Mouse (Mus musculus) MEL (cell line): ENCODE data around the gene Ikbke. TPM values are rescaled to one million over a fixed set of nuclear protein-coding genes. Genes with fewer than 3 reads are reported as not detected.

Experiments
- DNase-seq: peaks from one replicate; pipeline ENCODE4 v3.0.0; 2011; ENCODE audit warnings: low read depth, low spot score
- H3K27ac ChIP-seq: 2 replicates; pipeline ENCODE4 v1.5.1; 2012; ENCODE audit warnings: low read depth, mild to moderate bottlenecking, control low read depth, low read length, moderate library complexity; ENCODE audit not compliant: control insufficient read depth
- H3K27me3 ChIP-seq, 2 experiments: fragments of 150-350 bp in 1 of 2; sonication (generic) in 1 of 2; 2 replicates each; pipeline ENCODE4 v1.6.1; 2012; ENCODE audit warnings: low read length in 2 of 2, mild to moderate bottlenecking in 2 of 2, improper control_type of control experiment in 1 of 2, moderate library complexity in 1 of 2; ENCODE audit not compliant: insufficient read depth in 2 of 2, control insufficient read depth in 1 of 2
- H3K36me3 ChIP-seq, 2 experiments: 2 replicates each; pipeline ENCODE4 v1.6.1; 2012 to 2014; ENCODE audit warnings: low read length in 2 of 2, improper control_type of control experiment in 1 of 2, inconsistent platforms in 1 of 2, mild to moderate bottlenecking in 1 of 2; ENCODE audit not compliant: insufficient read depth in 2 of 2, control insufficient read depth in 1 of 2
- H3K4me1 ChIP-seq, 2 experiments: fragments of 150-350 bp in 1 of 2; sonication (generic) in 1 of 2; 2 replicates each; pipeline ENCODE4 v1.6.1; 2012; ENCODE audit warnings: low read length in 2 of 2, improper control_type of control experiment in 1 of 2, mild to moderate bottlenecking in 1 of 2; ENCODE audit not compliant: insufficient read depth in 2 of 2, control insufficient read depth in 1 of 2
- H3K4me3 ChIP-seq, 2 experiments: fragments of 150-350 bp in 1 of 2; sonication (generic) in 1 of 2; 2 replicates each; pipeline ENCODE4 v1.5.1; 2012; ENCODE audit warnings: low read depth in 2 of 2, low read length in 2 of 2, mild to moderate bottlenecking in 2 of 2, moderate library complexity in 2 of 2, control low read depth in 1 of 2, improper control_type of control experiment in 1 of 2; ENCODE audit not compliant: control insufficient read depth in 1 of 2, insufficient read depth in 1 of 2
- H3K79me2 ChIP-seq: 2 replicates; pipeline ENCODE4 v1.6.1; 2012; ENCODE audit warnings: mild to moderate bottlenecking, low read length, moderate library complexity; ENCODE audit not compliant: control insufficient read depth, poor library complexity, insufficient read depth
- H3K9ac ChIP-seq: 2 replicates; pipeline ENCODE4 v1.6.1; 2012; ENCODE audit warnings: low read depth, mild to moderate bottlenecking, control low read depth, low read length, moderate library complexity; ENCODE audit not compliant: control insufficient read depth, poor library complexity, severe bottlenecking
- H3K9me3 ChIP-seq: fragments of 150-350 bp; sonication (generic); replicated peaks from 2 replicates; pipeline ENCODE4 v1.6.1; 2012; ENCODE audit warnings: mild to moderate bottlenecking, low read length, improper control_type of control experiment, moderate library complexity; ENCODE audit not compliant: insufficient read depth
- BHLHE40 ChIP-seq: IDR thresholded peaks from 2 replicates; pipeline ENCODE4 v1.6.1; 2012; ENCODE audit warnings: low read depth, mild to moderate bottlenecking, inconsistent platforms, low read length, improper control_type of control experiment, borderline replicate concordance
- E2F4 ChIP-seq: IDR thresholded peaks from 2 replicates; pipeline ENCODE4 v1.6.1; 2011; ENCODE audit warnings: low read depth, low read length, improper control_type of control experiment, borderline replicate concordance
- ELF1 ChIP-seq: IDR thresholded peaks from 2 replicates; pipeline ENCODE4 v1.6.1; 2014; ENCODE audit warnings: low read depth, mild to moderate bottlenecking, inconsistent platforms, low read length, improper control_type of control experiment, moderate library complexity
- ETS1 ChIP-seq: IDR thresholded peaks from 2 replicates; pipeline ENCODE4 v1.6.1; 2012; ENCODE audit warnings: low read depth, mild to moderate bottlenecking, inconsistent platforms, low read length, improper control_type of control experiment, moderate library complexity
- GABPA ChIP-seq: IDR thresholded peaks from 2 replicates; pipeline ENCODE4 v1.6.1; 2012; ENCODE audit warnings: low read depth, mild to moderate bottlenecking, inconsistent platforms, low read length, improper control_type of control experiment, moderate library complexity
- HCFC1 ChIP-seq: IDR thresholded peaks from 2 replicates; pipeline ENCODE4 v1.6.1; 2012; ENCODE audit warnings: low read depth, mild to moderate bottlenecking, inconsistent platforms, low read length, improper control_type of control experiment, moderate library complexity
- JUND ChIP-seq: IDR thresholded peaks from 2 replicates; pipeline ENCODE4 v1.6.1; 2011; ENCODE audit warnings: low read depth, mild to moderate bottlenecking, improper control_type of control experiment, low read length
- KAT2A ChIP-seq: conservative IDR thresholded peaks from 2 replicates; pipeline ENCODE4 v1.6.1; 2012; ENCODE audit warnings: low read depth, low read length, improper control_type of control experiment, inconsistent platforms
- MAFK ChIP-seq: IDR thresholded peaks from 2 replicates; pipeline ENCODE4 v1.6.1; 2011; ENCODE audit warnings: low read depth, mild to moderate bottlenecking, low read length, improper control_type of control experiment, borderline replicate concordance
- MXI1 ChIP-seq: IDR thresholded peaks from 2 replicates; pipeline ENCODE4 v1.6.1; 2011; ENCODE audit warnings: mild to moderate bottlenecking, low read depth, low read length, improper control_type of control experiment
- MYB ChIP-seq: IDR thresholded peaks from 2 replicates; pipeline ENCODE4 v1.6.1; 2011; ENCODE audit warnings: mild to moderate bottlenecking, low read depth, low read length, improper control_type of control experiment
- POLR2A ChIP-seq, 2 experiments: IDR thresholded peaks; 2 replicates each; pipeline ENCODE4 v1.6.1; 2011 to 2012; ENCODE audit warnings: low read length in 2 of 2, mild to moderate bottlenecking in 2 of 2, control low read depth in 1 of 2, improper control_type of control experiment in 1 of 2, low read depth in 1 of 2, moderate library complexity in 1 of 2; ENCODE audit not compliant: control insufficient read depth in 1 of 2, insufficient read depth in 1 of 2, poor library complexity in 1 of 2
- POLR2AphosphoS2 ChIP-seq: IDR thresholded peaks from 2 replicates; pipeline ENCODE4 v1.6.1; 2011; ENCODE audit warnings: low read length, improper control_type of control experiment
- RAD21 ChIP-seq: IDR thresholded peaks from 2 replicates; pipeline ENCODE4 v1.6.1; 2011; ENCODE audit warnings: mild to moderate bottlenecking, low read depth, low read length, improper control_type of control experiment
- SMC3 ChIP-seq: IDR thresholded peaks from 2 replicates; pipeline ENCODE4 v1.6.1; 2011; ENCODE audit warnings: low read depth, low read length, improper control_type of control experiment
- TAL1 ChIP-seq: IDR thresholded peaks from 2 replicates; pipeline ENCODE4 v1.6.1; 2012; ENCODE audit warnings: mild to moderate bottlenecking, inconsistent platforms, low read length, moderate library complexity, mixed read lengths
- TBP ChIP-seq: IDR thresholded peaks from 2 replicates; pipeline ENCODE4 v1.8.0; 2011; ENCODE audit warnings: low read depth, low read length, improper control_type of control experiment
- USF1 ChIP-seq: IDR thresholded peaks from 2 replicates; pipeline ENCODE4 v1.6.1; 2014; ENCODE audit warnings: low read depth, mild to moderate bottlenecking, inconsistent platforms, low read length, improper control_type of control experiment, moderate library complexity
- USF2 ChIP-seq, 2 experiments: IDR thresholded peaks; 2 replicates each; pipeline ENCODE4 v1.6.1; 2011 to 2012; ENCODE audit warnings: improper control_type of control experiment in 2 of 2, low read length in 2 of 2, borderline replicate concordance in 1 of 2, inconsistent platforms in 1 of 2, low read depth in 1 of 2, mild to moderate bottlenecking in 1 of 2; ENCODE audit not compliant: insufficient read depth in 1 of 2
- ZMIZ1 ChIP-seq: IDR thresholded peaks from 2 replicates; pipeline ENCODE4 v1.6.1; 2012; ENCODE audit warnings: low read depth, mild to moderate bottlenecking, inconsistent platforms, low read length, improper control_type of control experiment, moderate library complexity
- polyA plus RNA-seq, 2 experiments: library from polyadenylated mRNA; stranded (reverse) in 1 of 2; unstranded in 1 of 2; fragments of >175 nt in 1 of 2; fragments of >200 nt in 1 of 2; gene quantifications; 2 replicates each; pipeline versions ENCODE4 v1.2.1 to v1.2.4; 2012; ENCODE audit warnings: low replicate concordance in 2 of 2, low read depth in 1 of 2; ENCODE audit not compliant: insufficient read length in 2 of 2, insufficient read depth in 1 of 2, missing spikeins in 1 of 2
- total RNA-seq: library from RNA; depleted of rRNA; stranded (reverse); fragments of 300-350 nt; gene quantifications from 2 replicates; pipeline ENCODE4 v1.2.3, GENCODE M21; 2012

The Ikbke gene
- total and polyA plus RNA-seq, 3 experiments = 4.0 to 7.2 TPM; not detected in 1

DNA sequence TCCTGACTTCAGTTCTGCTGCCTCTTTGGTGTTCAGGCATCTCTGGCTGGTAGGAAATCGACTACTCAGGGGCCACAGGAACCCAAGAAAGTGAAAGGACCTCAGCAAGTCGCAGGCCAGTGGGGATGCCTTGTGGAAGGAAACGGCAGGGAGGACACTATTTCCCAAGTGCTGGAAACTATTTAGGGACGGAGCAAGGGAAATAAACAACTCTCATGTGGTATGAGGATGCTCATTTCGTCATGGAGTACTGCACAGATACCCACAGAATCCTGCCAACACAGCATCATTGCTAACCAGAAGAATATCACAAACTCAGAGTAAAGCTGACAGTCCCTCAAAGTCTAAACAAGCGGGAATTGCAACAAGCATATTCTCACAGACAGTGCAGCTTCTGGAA, 36.5 kb downstream of the Ikbke start:
- H3K36me3 ChIP-seq = no peaks in the 10 kb centered on the region; a peak in 1 of 4 replicates
- peaks cover 22 to 28% of the 10 kb centered on the region in 2 experiments for H3K27me3 ChIP-seq
- H3K9ac ChIP-seq = no peak overlapping the region
- H3K4me3 ChIP-seq = no peak overlapping the region
- no peak for DNase-seq
- TF ChIP-seq ZMIZ1 = no peak
- TF ChIP-seq POLR2A (IDR thresholded peaks at IDR 0.05; ENCODE audit: control insufficient read depth in 1 of 2, insufficient read depth in 1 of 2, low read depth in 1 of 2, low read length in 2 of 2, poor library complexity in 1 of 2) = no peak
- no peak for TF ChIP-seq BHLHE40
- TF ChIP-seq E2F4 = no peak
- no peak for TF ChIP-seq KAT2A
- TF ChIP-seq, all 39 proteins: peak for 0
- peaks cover 0 to 2% of the 10 kb centered on the region in 2 experiments; a peak in 2 of 4 replicates for H3K4me1 ChIP-seq
- H3K79me2 ChIP-seq = no peaks in the 10 kb centered on the region
- H3K9me3 ChIP-seq = no peaks in the 10 kb centered on the region
- no peak overlapping the region for H3K27ac ChIP-seq

DNA sequence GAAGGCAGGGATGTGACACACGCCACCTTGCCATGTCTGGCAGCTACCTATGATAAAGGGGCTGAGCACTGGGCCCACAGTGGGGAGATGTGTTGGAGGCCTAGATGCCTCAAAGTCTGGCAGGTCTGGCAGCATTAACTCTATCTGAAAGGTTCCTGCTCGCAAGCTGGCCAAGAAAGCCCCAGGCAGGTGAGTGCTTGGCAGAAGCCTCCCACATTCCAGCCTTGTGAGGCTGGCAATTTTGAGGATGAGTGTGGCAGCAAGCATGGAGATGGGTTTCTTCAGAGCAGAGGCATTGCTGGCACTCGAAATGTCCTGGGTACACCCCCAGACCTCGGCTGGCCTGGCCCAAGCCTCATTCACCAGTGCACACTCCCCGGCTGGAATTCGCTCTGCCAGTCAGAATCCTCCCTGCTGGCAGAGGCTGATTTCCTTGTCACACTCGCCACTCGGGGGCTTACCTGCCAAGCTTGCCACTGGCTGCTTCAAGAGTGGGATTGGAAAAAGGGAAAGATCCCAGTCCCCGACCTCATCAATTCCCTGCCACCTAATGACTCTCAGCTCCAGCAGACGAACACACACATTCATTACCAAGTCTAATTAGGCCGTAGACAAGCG, 39.7 kb downstream of the Ikbke start:
- TF ChIP-seq MXI1 (no peak), TBP (no peak), MYB (no peak), TAL1 (no peak), ELF1 (no peak), BHLHE40 (no peak), USF1 (no peak), RAD21 (no peak), MAFK (no peak), ETS1 (no peak), SMC3 (no peak)
- peaks cover 23 to 37% of the 10 kb centered on the region in 2 experiments for H3K27me3 ChIP-seq
- no peak overlapping the region for H3K4me3 ChIP-seq

DNA sequence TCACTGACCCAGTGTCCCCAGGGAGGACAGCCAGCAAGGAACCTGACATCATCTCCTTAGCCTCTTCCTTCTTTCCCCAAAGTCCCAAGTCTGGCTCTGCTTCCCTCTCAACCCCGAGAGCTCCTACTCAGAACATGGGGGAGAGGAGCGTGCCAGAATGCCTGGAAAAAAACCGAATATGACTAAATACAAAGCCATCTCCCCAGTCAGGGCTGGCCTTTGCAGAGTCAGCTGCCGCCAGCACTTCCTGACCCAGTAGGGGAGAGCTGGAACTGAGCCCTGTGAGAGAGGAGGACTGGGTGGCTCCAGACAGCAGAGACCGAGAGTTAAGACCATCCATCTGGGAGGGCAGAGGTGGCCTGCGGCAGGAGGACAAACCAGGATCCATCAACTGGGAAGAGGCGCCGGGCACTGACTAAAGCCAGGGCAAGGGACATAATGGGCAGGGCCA, 40.5 kb downstream of the Ikbke start:
- no peak overlapping the region for H3K27ac ChIP-seq
- H3K27me3 ChIP-seq = peaks cover 20 to 39% of the 10 kb centered on the region in 2 experiments
- no peaks in the 10 kb centered on the region for H3K9me3 ChIP-seq
- no peaks in the 10 kb centered on the region for H3K79me2 ChIP-seq
- H3K4me3 ChIP-seq = no peak overlapping the region
- no peaks in the 10 kb centered on the region for H3K36me3 ChIP-seq
- H3K4me1 ChIP-seq = no peaks in the 10 kb centered on the region
- TF ChIP-seq HCFC1 (no peak), GABPA (no peak), RAD21 (no peak), JUND (no peak), POLR2AphosphoS2 (no peak), USF1 (no peak), USF2 (IDR thresholded peaks at IDR 0.05; ENCODE audit: borderline replicate concordance in 1 of 2, insufficient read depth in 1 of 2, low read depth in 1 of 2, low read length in 2 of 2) (no peak)
- DNase-seq = no peak
- no peak overlapping the region for H3K9ac ChIP-seq

More for the DNA sequence above, 39.7 kb downstream of the Ikbke start:
- no peaks in the 10 kb centered on the region for H3K79me2 ChIP-seq
- H3K9me3 ChIP-seq = no peaks in the 10 kb centered on the region
- no peak overlapping the region for H3K9ac ChIP-seq
- no peaks in the 10 kb centered on the region for H3K4me1 ChIP-seq
- DNase-seq = no peak
- H3K27ac ChIP-seq = no peak overlapping the region
- H3K36me3 ChIP-seq = no peaks in the 10 kb centered on the region
